Mouse (Mus musculus) A20 (cell line): Measurements from ENCODE around the gene Bend7.
A peak's percentile ranks its signal among the peaks of the same experiment; 100 is the strongest.

Experiments
- DNase-seq: peaks from one replicate; pipeline ENCODE4 v3.0.0-alpha.2; 2011; ENCODE audit warnings: low read depth, low spot score

Gene Bend7

GRCm38 (mm10) chr2:4782401-4782800 lies 64.8 kb downstream of the Bend7 start:
- DNase-seq = no peak

- DNase-seq = no peak
Observed at GRCm38 (mm10) chr2:4782809-4783641, 65.4 kb downstream of the Bend7 start.

- peak; percentile 13 for DNase-seq
Observed at GRCm38 (mm10) chr2:4784012-4784411, 66.4 kb downstream of the Bend7 start.

- DNase-seq = no peak
Observed at GRCm38 (mm10) chr2:4785016-4785415, 67.4 kb downstream of the Bend7 start.

GRCm38 (mm10) chr2:4787223-4787622 lies 69.6 kb downstream of the Bend7 start:
- no peak for DNase-seq

- no peak for DNase-seq
Observed at GRCm38 (mm10) chr2:4791646-4792045, 74.0 kb downstream of the Bend7 start.

- DNase-seq = no peak
Observed at GRCm38 (mm10) chr2:4792554-4792953, 74.9 kb downstream of the Bend7 start.

- no peak for DNase-seq
Observed at GRCm38 (mm10) chr2:4802395-4803176, 85.0 kb downstream of the Bend7 start.

- no peak for DNase-seq
Observed at GRCm38 (mm10) chr2:4816308-4816707, 98.7 kb downstream of the Bend7 start.

- no peak for DNase-seq
Observed at GRCm38 (mm10) chr2:4817678-4818077, 100.0 kb downstream of the Bend7 start.

GRCm38 (mm10) chr2:4820230-4820629 lies 102.6 kb downstream of the Bend7 start:
- DNase-seq = no peak

- no peak for DNase-seq
Observed at GRCm38 (mm10) chr2:4824067-4824466, 106.4 kb downstream of the Bend7 start.

- no peak for DNase-seq
Observed at GRCm38 (mm10) chr2:4828032-4828431, 110.4 kb downstream of the Bend7 start.

- DNase-seq = no peak
Observed at GRCm38 (mm10) chr2:4828446-4828997, 110.9 kb downstream of the Bend7 start.

- no peak for DNase-seq
Observed at GRCm38 (mm10) chr2:4829007-4829406, 111.4 kb downstream of the Bend7 start.

GRCm38 (mm10) chr2:4829489-4830065 lies 111.9 kb downstream of the Bend7 start:
- DNase-seq = no peak

- no peak for DNase-seq
Observed at GRCm38 (mm10) chr2:4831493-4831892, 113.9 kb downstream of the Bend7 start.

- no peak for DNase-seq
Observed at GRCm38 (mm10) chr2:4832166-4832565, 114.5 kb downstream of the Bend7 start.

GRCm38 (mm10) chr2:4849449-4849848 lies 131.8 kb downstream of the Bend7 start:
- DNase-seq = no peak
